16 mouse cellular contexts compared by ENCODE assay signal in genomic region chr4:107588637-107589036, GRCm38 (mm10).
"Had no signal": no experiment of that assay in that cellular context is flagged by ENCODE, and none has a peak within 500 bp of the region (broad histone marks: within the 10 kb centered on the region; RNA-seq: fewer than 3 reads in every experiment).

No protein-coding gene starts in this region.

- H3K4me1 ChIP-seq: stomach, embryonic 15.5 days had no signal

- H3K4me3 ChIP-seq: neural tube, embryonic 13.5 days; neural tube, embryonic 15.5 days; stomach, embryonic 15.5 days had no signal

- H3K36me3 ChIP-seq: neural tube, embryonic 13.5 days; neural tube, embryonic 15.5 days; stomach, embryonic 15.5 days had no signal

- H3K4me2 ChIP-seq: neural tube, embryonic 13.5 days; neural tube, embryonic 15.5 days; stomach, embryonic 15.5 days had no signal

- H3K9ac ChIP-seq: neural tube, embryonic 13.5 days; neural tube, embryonic 15.5 days; stomach, embryonic 15.5 days had no signal

- H3K27ac ChIP-seq: neural tube, embryonic 13.5 days; neural tube, embryonic 15.5 days; stomach, embryonic 15.5 days; stomach, postnatal 0 days had no signal

- H3K9me3 ChIP-seq: neural tube, embryonic 13.5 days; neural tube, embryonic 15.5 days; stomach, embryonic 15.5 days had no signal

- DNase-seq: retina, postnatal 1 day; right cerebral cortex, adult 18-20 months; right cerebral cortex, postnatal 14 days; right cerebral cortex, postnatal 25 days; right cerebral cortex, postnatal 4 days; spleen, adult 18-20 months; thymus, adult 18-20 months; thymus, adult 2 months; thymus, postnatal 14 days; thymus, postnatal 25 days; thymus, postnatal 36 days; thymus, postnatal 4 days had no signal

- H3K27me3 ChIP-seq: stomach, embryonic 15.5 days had no signal
